Mouse (Mus musculus): ENCODE results near the gene Kcnj14.

DNA sequence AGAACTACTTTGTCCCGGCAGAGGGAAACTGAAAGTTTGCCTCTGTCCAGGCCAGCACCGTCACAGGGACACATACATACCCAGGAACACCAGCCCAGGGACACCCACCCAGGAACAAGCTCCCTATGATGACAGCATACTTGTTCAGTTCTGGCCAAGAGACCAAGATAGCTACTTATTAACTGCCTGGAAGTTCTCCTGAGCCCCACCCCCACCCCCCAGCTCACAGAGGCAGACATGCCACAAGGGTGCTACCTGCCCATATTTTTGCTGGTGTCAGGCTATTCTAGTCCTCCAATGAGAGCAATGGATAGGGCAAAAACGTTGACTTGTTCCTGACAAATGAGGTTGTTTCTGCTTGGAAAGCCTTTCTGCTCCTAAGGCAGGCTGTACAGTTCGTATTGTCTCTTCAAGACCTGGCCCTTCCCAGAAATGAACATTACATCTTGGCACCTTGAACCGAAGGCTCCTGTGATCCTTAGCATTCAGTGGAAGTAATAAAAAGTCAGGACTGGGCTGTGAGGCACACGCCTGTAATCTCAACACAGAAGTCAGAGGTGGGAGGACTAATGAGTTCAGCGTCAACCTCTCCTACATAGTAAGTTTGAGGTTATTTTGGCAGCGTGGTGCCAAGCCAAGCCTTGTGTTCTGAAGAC is 54.0 kb downstream of the Kcnj14 start:
- TF ChIP-seq CTCF (IDR thresholded peaks at IDR 0.05; ENCODE audit: control insufficient read depth, insufficient read depth, insufficient read length) (no peak), CEBPB (IDR thresholded peaks at IDR 0.05; ENCODE audit: low read depth) (no peak), USF1 (IDR thresholded peaks at IDR 0.05; ENCODE audit: low read depth) (no peak), MYOG (IDR thresholded peaks at IDR 0.05; ENCODE audit: control insufficient read depth, extremely low read depth, insufficient read length) (no peak)

Data from C2C12 (cell line).